Mouse (Mus musculus) gastrocnemius, adult 18-20 months (tissue): Measurements from ENCODE around the gene Triobp. TPM values are rescaled to one million over a fixed set of nuclear protein-coding genes. Genes with fewer than 3 reads are reported as not detected.
"Not testable (repeated sequence)": the region's sequence is repeated elsewhere in the genome, so short reads cannot be mapped to it uniquely, and the experiment has no call there.

Source experiments
- DNase-seq: peaks from one replicate; pipeline ENCODE4 v3.0.0; 2021; ENCODE audit warnings: low spot score
- total RNA-seq, 2 experiments: library from RNA; stranded (reverse); gene quantifications; 2 replicates each; pipeline ENCODE4 v1.2.3; 2021

The Triobp gene
- total RNA-seq, 2 experiments from 2014 or later: 38.8 to 40.7 TPM

GRCm38 (mm10) chr15:78998348-78998747, 50.8 kb downstream of the Triobp start:
- DNase-seq: no peak

GRCm38 (mm10) chr15:78999586-78999985, 52.1 kb downstream of the Triobp start:
- no peak for DNase-seq

GRCm38 (mm10) chr15:79000357-79000791, 52.9 kb downstream of the Triobp start:
- no peak for DNase-seq

- DNase-seq: no peak
Observed at GRCm38 (mm10) chr15:79001559-79001958, 54.0 kb downstream of the Triobp start.

- DNase-seq: no peak
Observed at GRCm38 (mm10) chr15:79002036-79002435, 54.5 kb downstream of the Triobp start.

- no peak for DNase-seq
Observed at GRCm38 (mm10) chr15:79003079-79003478, 55.6 kb downstream of the Triobp start.

- DNase-seq: no peak
Observed at GRCm38 (mm10) chr15:79005581-79005980, 58.1 kb downstream of the Triobp start.

- DNase-seq: no peak
Observed at GRCm38 (mm10) chr15:79006638-79007037, 59.1 kb downstream of the Triobp start.

GRCm38 (mm10) chr15:79007059-79007458, 59.5 kb downstream of the Triobp start:
- DNase-seq: no peak

GRCm38 (mm10) chr15:79007836-79008235, 60.3 kb downstream of the Triobp start:
- not testable (repeated sequence) for DNase-seq

- DNase-seq: no peak
Observed at GRCm38 (mm10) chr15:79009734-79010133, 62.2 kb downstream of the Triobp start.

GRCm38 (mm10) chr15:79011550-79011949, 64.0 kb downstream of the Triobp start:
- no peak for DNase-seq

GRCm38 (mm10) chr15:79013382-79013781, 65.9 kb downstream of the Triobp start:
- DNase-seq: no peak

- DNase-seq: no peak
Observed at GRCm38 (mm10) chr15:79018191-79018590, 70.7 kb downstream of the Triobp start.

- no peak for DNase-seq
Observed at GRCm38 (mm10) chr15:79018886-79019285, 71.4 kb downstream of the Triobp start.

GRCm38 (mm10) chr15:79022671-79023230, 75.2 kb downstream of the Triobp start:
- no peak for DNase-seq

GRCm38 (mm10) chr15:79023366-79023765, 75.8 kb downstream of the Triobp start:
- no peak for DNase-seq

- no peak for DNase-seq
Observed at GRCm38 (mm10) chr15:79025687-79026308, 78.3 kb downstream of the Triobp start.

GRCm38 (mm10) chr15:79026511-79027290, 79.2 kb downstream of the Triobp start:
- no peak for DNase-seq

GRCm38 (mm10) chr15:79027291-79028205, 80.0 kb downstream of the Triobp start:
- no peak for DNase-seq

GRCm38 (mm10) chr15:79028237-79028738, 80.8 kb downstream of the Triobp start, which contains the start of gene H1f0:
TSS of gene H1f0 (plus strand) at chr15:79028450.
- peak; percentile 94 for DNase-seq
